Mouse (Mus musculus) forebrain, embryonic 14.5 days (tissue): ENCODE measurements around the gene Fbxo8. TPM values are rescaled to one million over a fixed set of nuclear protein-coding genes. Genes with fewer than 3 reads are reported as not detected.

Experiments used
- ATAC-seq: fragments of 200-750 bp; cut with Nextera tagmentation; 2 replicates; pipeline ENCODE4 v1.8.0; 2017; ENCODE audit warnings: mild to moderate bottlenecking, moderate library complexity
- DNase-seq: peaks from one replicate; pipeline ENCODE4 v3.0.0-alpha.2; 2015; ENCODE audit warnings: low spot score
- H3K27ac ChIP-seq: fragments of 300-500 bp; sonication (generic); 2 replicates; pipeline ENCODE4 v1.5.1; 2014; ENCODE audit warnings: low read depth, mild to moderate bottlenecking, control low read depth, low read length, moderate library complexity
- H3K27me3 ChIP-seq: fragments of 300-500 bp; sonication (generic); replicated peaks from 2 replicates; pipeline ENCODE4 v1.6.1; 2014; ENCODE audit warnings: low read length, control low read depth, mixed read lengths; ENCODE audit not compliant: control insufficient read depth, insufficient read depth
- H3K36me3 ChIP-seq: fragments of 300-500 bp; sonication (generic); 2 replicates; pipeline ENCODE4 v1.6.1; 2014; ENCODE audit warnings: low read length, control low read depth; ENCODE audit not compliant: control insufficient read depth, insufficient read depth
- H3K4me1 ChIP-seq: fragments of 300-500 bp; sonication (generic); 2 replicates; pipeline ENCODE4 v1.6.1; 2014; ENCODE audit warnings: antibody characterized with exemption, low read length, control low read depth; ENCODE audit not compliant: control insufficient read depth, insufficient read depth
- H3K4me2 ChIP-seq: fragments of 300-500 bp; sonication (generic); 2 replicates; pipeline ENCODE4 v1.6.1; 2014; ENCODE audit warnings: mild to moderate bottlenecking, control low read depth, low read length
- H3K4me3 ChIP-seq: fragments of 300-500 bp; sonication (generic); 2 replicates; pipeline ENCODE4 v1.5.1; 2014; ENCODE audit warnings: low read depth, low read length, control low read depth
- H3K9ac ChIP-seq: fragments of 300-500 bp; sonication (generic); 2 replicates; pipeline ENCODE4 v1.6.1; 2014; ENCODE audit warnings: mild to moderate bottlenecking, low read length, control low read depth, moderate library complexity
- H3K9me3 ChIP-seq: fragments of 300-500 bp; sonication (generic); replicated peaks from 2 replicates; pipeline ENCODE4 v1.6.1; 2016; ENCODE audit warnings: low read length, control low read depth, mixed read lengths; ENCODE audit not compliant: control insufficient read depth
- WGBS: fragments of 180-500 bp; shearing (Covaris S2); extraction: QIAGEN DNeasy Blood & Tissue Kit; methylation state at CpG from one replicate; pipeline ENCODE4 v1.1.7; 2014; 5-methylcytosine and 5-hydroxymethylcytosine counted together
- polyA plus RNA-seq: library from polyadenylated mRNA; unstranded; fragments of >200 nt; fragmentation: Nextera tagmentation; extraction: Ambion mirVana; gene quantifications from 2 replicates; pipeline ENCODE4 v1.2.1, GENCODE M21; 2014

Fbxo8 gene
- 43.4 and 57.4 TPM in 2 replicates for polyA plus RNA-seq

GRCm38 (mm10) chr8:56550558-56551360 is at the start of gene Fbxo8, which contains the start of gene Cep44:
Fbxo8 (plus strand) TSS chr8:56551090.
Cep44 (minus strand) TSS chr8:56551047.
- ATAC-seq: peak; percentile 93

GRCm38 (mm10) chr8:56501911-56502310 is 49.0 kb upstream of the Fbxo8 start:
- ATAC-seq (no peak), DNase-seq (no peak)
- Histone ChIP-seq H3K9me3 (no peaks in the 10 kb centered on the region), H3K27me3 (no peaks in the 10 kb centered on the region), H3K4me3 (no peak overlapping the region), H3K4me1 (no peaks in the 10 kb centered on the region), H3K27ac (no peak overlapping the region), H3K36me3 (no peaks in the 10 kb centered on the region), H3K4me2 (no peak overlapping the region), H3K9ac (no peak overlapping the region)

More at GRCm38 (mm10) chr8:56550558-56551360, at the start of gene Fbxo8, which contains the start of gene Cep44:
- Histone ChIP-seq H3K27ac (peak within 1 kb of the TSS; percentile 77), H3K4me2 (peak within 1 kb of the TSS; percentile 67), H3K4me1 (peaks cover 5% of the 10 kb centered on the region; the same call in 1 of the 2 replicates), H3K36me3 (no peaks in the 10 kb centered on the region), H3K4me3 (peak within 1 kb of the TSS; percentile 71), H3K9ac (peak within 1 kb of the TSS; percentile 82), H3K9me3 (no peaks in the 10 kb centered on the region), H3K27me3 (no peaks in the 10 kb centered on the region)
- under 1% methylated on average over 53 of the region's 53 CpGs for WGBS
- peak; percentile 97 for DNase-seq

GRCm38 (mm10) chr8:56508318-56508951 is 42.5 kb upstream of the Fbxo8 start:
- no peaks in the 10 kb centered on the region for H3K9me3 ChIP-seq
- no peak overlapping the region for H3K4me3 ChIP-seq
- no peak overlapping the region for H3K9ac ChIP-seq
- WGBS: 83% methylated on average over 3 of the region's 3 CpGs
- no peaks in the 10 kb centered on the region for H3K4me1 ChIP-seq
- H3K4me2 ChIP-seq: no peak overlapping the region
- no peaks in the 10 kb centered on the region for H3K36me3 ChIP-seq
- DNase-seq: peak; percentile 45
- H3K27ac ChIP-seq: no peak overlapping the region
- no peaks in the 10 kb centered on the region for H3K27me3 ChIP-seq
- peak; percentile 29; the same call in 1 of the 2 replicates for ATAC-seq

- Histone ChIP-seq H3K9ac (no peak overlapping the region), H3K4me3 (no peak overlapping the region), H3K9me3 (no peaks in the 10 kb centered on the region), H3K4me2 (no peak overlapping the region), H3K36me3 (no peaks in the 10 kb centered on the region), H3K27ac (no peak overlapping the region), H3K27me3 (no peaks in the 10 kb centered on the region), H3K4me1 (no peaks in the 10 kb centered on the region)
- DNase-seq (no peak), ATAC-seq (no peak)
- 79% methylated on average over 4 of the region's 4 CpGs for WGBS
Measured at GRCm38 (mm10) chr8:56508952-56509479, 41.9 kb upstream of the Fbxo8 start.

GRCm38 (mm10) chr8:56518848-56519247 is 32.0 kb upstream of the Fbxo8 start:
- ATAC-seq: no peak

GRCm38 (mm10) chr8:56520249-56520648 is 30.6 kb upstream of the Fbxo8 start:
- DNase-seq (no peak), ATAC-seq (no peak)
- Histone ChIP-seq H3K36me3 (no peaks in the 10 kb centered on the region), H3K27me3 (no peaks in the 10 kb centered on the region), H3K27ac (no peak overlapping the region), H3K9ac (no peak overlapping the region), H3K9me3 (no peaks in the 10 kb centered on the region), H3K4me1 (no peaks in the 10 kb centered on the region), H3K4me3 (no peak overlapping the region), H3K4me2 (no peak overlapping the region)
- 76% methylated on average over 2 of the region's 2 CpGs for WGBS

More at GRCm38 (mm10) chr8:56518848-56519247, 32.0 kb upstream of the Fbxo8 start:
- Histone ChIP-seq H3K4me3 (no peak overlapping the region), H3K4me1 (no peaks in the 10 kb centered on the region), H3K36me3 (no peaks in the 10 kb centered on the region), H3K27me3 (no peaks in the 10 kb centered on the region), H3K27ac (no peak overlapping the region), H3K9me3 (no peaks in the 10 kb centered on the region), H3K4me2 (no peak overlapping the region), H3K9ac (no peak overlapping the region)
- no peak for DNase-seq
- 85% methylated on average over 6 of the region's 6 CpGs for WGBS

GRCm38 (mm10) chr8:56521051-56521450 is 29.8 kb upstream of the Fbxo8 start:
- Histone ChIP-seq H3K36me3 (no peaks in the 10 kb centered on the region), H3K9me3 (no peaks in the 10 kb centered on the region), H3K4me1 (no peaks in the 10 kb centered on the region), H3K4me3 (no peak overlapping the region), H3K4me2 (no peak overlapping the region), H3K9ac (no peak overlapping the region), H3K27ac (no peak overlapping the region), H3K27me3 (no peaks in the 10 kb centered on the region)
- no peak for ATAC-seq
- no peak for DNase-seq
- WGBS: 85% methylated on average over 4 of the region's 4 CpGs

GRCm38 (mm10) chr8:56528869-56529268 is 22.0 kb upstream of the Fbxo8 start:
- DNase-seq: no peak
- 94% methylated on average over 6 of the region's 6 CpGs for WGBS
- no peak overlapping the region for H3K4me3 ChIP-seq
- no peak overlapping the region for H3K27ac ChIP-seq
- no peak overlapping the region for H3K4me2 ChIP-seq
- no peaks in the 10 kb centered on the region for H3K9me3 ChIP-seq
- no peaks in the 10 kb centered on the region for H3K27me3 ChIP-seq
- no peaks in the 10 kb centered on the region for H3K4me1 ChIP-seq
- H3K36me3 ChIP-seq: peaks cover 4% of the 10 kb centered on the region; the same call in 1 of the 2 replicates
- H3K9ac ChIP-seq: no peak overlapping the region
- ATAC-seq: no peak
